Mouse (Mus musculus) ovary, adult 2 months (tissue): ENCODE measurements around the gene Rnf5. TPM values are rescaled to one million over a fixed set of nuclear protein-coding genes. Genes with fewer than 3 reads are reported as not detected.

Experiments
- polyA plus RNA-seq: library from polyadenylated mRNA; depleted of rRNA; stranded (reverse); fragments of >200 nt; gene quantifications from 2 replicates; pipeline ENCODE4 v1.2.3, GENCODE M21; 2012; rRNA removed

The Rnf5 gene
- polyA plus RNA-seq = 82.6 and 89.3 TPM in 2 replicates

GRCm38 (mm10) chr17:34603375-34604060 lies at the start of gene Rnf5:
TSS of gene Rnf5 (minus strand) at chr17:34603690.

GRCm38 (mm10) chr17:34646906-34647787 lies 43.7 kb upstream of the Rnf5 start, which contains the start of gene Atf6b:
TSS of gene Atf6b (plus strand) at chr17:34647146.

GRCm38 (mm10) chr17:34644608-34645007 lies 41.1 kb upstream of the Rnf5 start, which contains the start of gene Fkbpl:
TSS of gene Fkbpl (plus strand) at chr17:34644764.

GRCm38 (mm10) chr17:34629221-34629751 lies 25.8 kb upstream of the Rnf5 start, which contains the start of gene Prrt1:
TSS of gene Prrt1 (plus strand) at chr17:34629533.

GRCm38 (mm10) chr17:34627943-34628643 lies 24.6 kb upstream of the Rnf5 start, which contains the start of gene Ppt2:
TSS of gene Ppt2 (minus strand) at chr17:34628510.

GRCm38 (mm10) chr17:34615871-34616270 lies 12.4 kb upstream of the Rnf5 start, which contains the start of gene Egfl8:
TSS of gene Egfl8 (minus strand) at chr17:34615971.

GRCm38 (mm10) chr17:34604061-34604508 lies 595 bp upstream of the Rnf5 start, which contains the start of gene Agpat1:
TSS of gene Agpat1 (plus strand) at chr17:34604262.

GRCm38 (mm10) chr17:34597566-34598095 lies 5.9 kb downstream of the Rnf5 start, which contains the start of gene Ager:
TSS of gene Ager (plus strand) at chr17:34597862.

GRCm38 (mm10) chr17:34591029-34591993 lies 12.2 kb downstream of the Rnf5 start, which contains the start of gene Pbx2:
TSS of gene Pbx2 (plus strand) at chr17:34591266.

GRCm38 (mm10) chr17:34589681-34590101 lies 13.8 kb downstream of the Rnf5 start, which contains the start of gene Gpsm3:
TSS of gene Gpsm3 (plus strand) at chr17:34589806.

GRCm38 (mm10) chr17:34564003-34564421 lies 39.5 kb downstream of the Rnf5 start, which contains the start of gene Notch4:
TSS of gene Notch4 (plus strand) at chr17:34564268.

Other genes with a start within 250 kb of the Rnf5 start
- gene Btnl2, start 248.9 kb downstream of the Rnf5 start, polyA plus RNA-seq = 0.79 and 1.3 TPM in 2 replicates
- 0.08 and 0.22 TPM in 2 replicates for gene Btnl1, start 226.6 kb downstream of the Rnf5 start, polyA plus RNA-seq
- 0.84 and 0.85 TPM in 2 replicates for gene BC051142, start 204.9 kb downstream of the Rnf5 start, polyA plus RNA-seq
- not detected in 2 replicates for gene Btnl4, start 126.4 kb downstream of the Rnf5 start, polyA plus RNA-seq
- not detected in 2 replicates for gene Btnl6, start 86.3 kb downstream of the Rnf5 start, polyA plus RNA-seq
- gene Notch4, start 39.4 kb downstream of the Rnf5 start, polyA plus RNA-seq = 26.5 and 37.1 TPM in 2 replicates
- gene Gpsm3, start 13.9 kb downstream of the Rnf5 start, polyA plus RNA-seq = 7.6 and 8.4 TPM in 2 replicates
- gene Pbx2, start 12.4 kb downstream of the Rnf5 start, polyA plus RNA-seq = 74.1 and 89.9 TPM in 2 replicates
- gene Ager, start 5.8 kb downstream of the Rnf5 start, polyA plus RNA-seq = 3.7 and 4.7 TPM in 2 replicates
- 293 and 303 TPM in 2 replicates for gene Agpat1, start 572 bp upstream of the Rnf5 start, polyA plus RNA-seq
- 3.9 and 5.0 TPM in 2 replicates for gene Egfl8, start 12.3 kb upstream of the Rnf5 start, polyA plus RNA-seq
- gene Ppt2, start 24.8 kb upstream of the Rnf5 start, polyA plus RNA-seq = 41.5 and 54.3 TPM in 2 replicates
- 6.4 and 7.2 TPM in 2 replicates for gene Prrt1, start 25.8 kb upstream of the Rnf5 start, polyA plus RNA-seq
- 2.6 and 5.9 TPM in 2 replicates for gene Fkbpl, start 41.1 kb upstream of the Rnf5 start, polyA plus RNA-seq
- 121 and 125 TPM in 2 replicates for gene Atf6b, start 43.5 kb upstream of the Rnf5 start, polyA plus RNA-seq
- 47.5 and 63.3 TPM in 2 replicates for gene Tnxb, start 66.8 kb upstream of the Rnf5 start, polyA plus RNA-seq
- gene C4b, start 140.2 kb upstream of the Rnf5 start, polyA plus RNA-seq = 35.2 and 35.5 TPM in 2 replicates
- gene Cyp21a1, start 200.9 kb upstream of the Rnf5 start, polyA plus RNA-seq = 1.5 and 2.7 TPM in 2 replicates
- gene Stk19, start 233.3 kb upstream of the Rnf5 start, polyA plus RNA-seq = 56.5 and 60.0 TPM in 2 replicates
- gene Dxo, start 233.3 kb upstream of the Rnf5 start, polyA plus RNA-seq = 45.2 and 55.1 TPM in 2 replicates
- 114 and 120 TPM in 2 replicates for gene Skiv2l, start 246.5 kb upstream of the Rnf5 start, polyA plus RNA-seq
- gene Nelfe, start 246.7 kb upstream of the Rnf5 start, polyA plus RNA-seq = 24.5 and 28.4 TPM in 2 replicates